Mouse (Mus musculus) bone marrow macrophage, adult 2 months (primary cell): Measurements from ENCODE around the gene Rpp25.

ENCODE experiments used
- CTCF ChIP-seq: IDR thresholded peaks from 2 replicates; pipeline ENCODE4 v1.5.1; 2012; ENCODE audit warnings: low read depth, mild to moderate bottlenecking, low read length, moderate library complexity
- POLR2A ChIP-seq: IDR thresholded peaks from 2 replicates; pipeline ENCODE4 v1.6.1; 2012; ENCODE audit warnings: mild to moderate bottlenecking, low read depth, low read length, borderline replicate concordance

GRCm38 (mm10) chr9:57467271-57467771 lies 36.5 kb upstream of the Rpp25 start:
- TF ChIP-seq POLR2A = no peak
- no peak for TF ChIP-seq CTCF
